Mouse (Mus musculus) urinary bladder, adult 18-20 months (tissue): ENCODE data around the gene Ddx23.

Source experiments
- DNase-seq, 2 experiments: peaks; one replicate each; pipeline ENCODE4 v3.0.0; 2022; ENCODE audit warnings: low spot score in 2 of 2, mixed read lengths in 2 of 2

Gene Ddx23

GRCm38 (mm10) chr15:98608058-98608783 lies 54.5 kb downstream of the Ddx23 start:
- no peak for DNase-seq

GRCm38 (mm10) chr15:98607557-98607956 lies 55.1 kb downstream of the Ddx23 start:
- DNase-seq = no peak

GRCm38 (mm10) chr15:98606739-98607138 lies 56.0 kb downstream of the Ddx23 start:
- no peak for DNase-seq

- no peak for DNase-seq
Measured at GRCm38 (mm10) chr15:98606051-98606536, 56.6 kb downstream of the Ddx23 start.

GRCm38 (mm10) chr15:98604041-98604575 lies 58.6 kb downstream of the Ddx23 start:
- no peak for DNase-seq

- no peak for DNase-seq
Measured at GRCm38 (mm10) chr15:98602921-98603458, 59.7 kb downstream of the Ddx23 start.

- DNase-seq = no peak
Measured at GRCm38 (mm10) chr15:98602191-98602881, 60.4 kb downstream of the Ddx23 start.

GRCm38 (mm10) chr15:98601832-98602190 lies 60.9 kb downstream of the Ddx23 start:
- DNase-seq = no peak

- no peak for DNase-seq
Measured at GRCm38 (mm10) chr15:98600036-98600709, 62.5 kb downstream of the Ddx23 start.

GRCm38 (mm10) chr15:98596609-98597008 lies 66.1 kb downstream of the Ddx23 start:
- DNase-seq = no peak
